Mouse (Mus musculus): ENCODE data around the gene Ccdc84. TPM values are rescaled to one million over a fixed set of nuclear protein-coding genes. Genes with fewer than 3 reads are reported as not detected.
"Not testable (repeated sequence)": the region's sequence is repeated elsewhere in the genome, so short reads cannot be mapped to it uniquely, and the experiment has no call there.

Ccdc84 gene
- polyA plus RNA-seq, 1 experiment, result 1.1 TPM

- TF ChIP-seq TAL1 (IDR thresholded peaks at IDR 0.05; ENCODE audit: low read length), result no peak
- no peak for TF ChIP-seq GATA1 (IDR thresholded peaks at IDR 0.05; ENCODE audit: low read length)
- H3K4me1 ChIP-seq (ENCODE audit: control insufficient read depth), result peaks cover 58% of the 10 kb centered on the region
- H3K36me3 ChIP-seq (ENCODE audit: control insufficient read depth), result peaks cover 79% of the 10 kb centered on the region
Measured at GRCm38 (mm10) chr9:44411601-44412130, 6.7 kb downstream of the Ccdc84 start.

DNA sequence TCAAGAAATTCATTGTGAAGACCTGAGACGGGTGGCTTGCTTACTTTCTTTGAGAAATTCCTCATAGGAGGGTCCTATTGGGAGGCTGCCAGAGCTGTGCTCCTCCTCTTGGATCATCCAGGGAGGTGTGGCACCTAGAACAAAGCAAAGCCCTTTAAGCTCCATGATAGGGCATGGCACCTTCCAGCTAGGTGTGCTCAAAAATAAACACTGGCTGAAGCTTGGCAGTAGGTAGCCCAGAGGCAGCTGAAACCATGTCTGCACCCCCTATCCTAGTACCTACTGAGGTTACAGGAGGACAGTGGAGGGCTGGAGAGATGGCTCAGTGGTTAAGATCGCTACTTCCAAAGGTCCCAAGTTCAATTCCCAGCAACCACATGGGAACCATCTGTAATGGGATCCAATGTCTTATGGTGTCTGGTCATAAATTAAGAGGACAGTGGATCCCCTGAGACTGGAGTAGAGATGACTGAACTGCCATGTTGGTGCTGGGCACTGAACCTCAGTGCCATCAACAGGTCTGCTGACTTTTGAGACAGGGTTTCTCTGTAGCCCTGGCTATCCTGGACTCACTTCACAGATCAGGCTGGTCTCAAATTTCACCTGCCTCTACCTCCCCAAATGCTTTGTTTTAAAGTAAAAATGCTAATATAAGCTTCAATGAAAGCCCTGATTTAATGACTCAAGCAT is 7.6 kb downstream of the Ccdc84 start:
- TF ChIP-seq TAL1 (IDR thresholded peaks at IDR 0.05; ENCODE audit: low read length) (no peak), GATA1 (IDR thresholded peaks at IDR 0.05; ENCODE audit: low read length) (no peak)
- H3K27me3 ChIP-seq (ENCODE audit: control insufficient read depth), result no peaks in the 10 kb centered on the region

More at GRCm38 (mm10) chr9:44411601-44412130, 6.7 kb downstream of the Ccdc84 start:
- no peak overlapping the region for H3K4me3 ChIP-seq (replicated peaks)
- no peaks in the 10 kb centered on the region for H3K9me3 ChIP-seq (ENCODE audit: control insufficient read depth, low read length)
- no peaks in the 10 kb centered on the region for H3K27me3 ChIP-seq (ENCODE audit: control insufficient read depth)

GRCm38 (mm10) chr9:44408693-44409092 is 9.7 kb downstream of the Ccdc84 start:
- Histone ChIP-seq H3K4me3 (replicated peaks) (peak overlapping the region; percentile 66), H3K36me3 (ENCODE audit: control insufficient read depth) (peaks cover 74% of the 10 kb centered on the region), H3K4me1 (ENCODE audit: control insufficient read depth) (peaks cover 61% of the 10 kb centered on the region)
- H3K27me3 ChIP-seq (ENCODE audit: control insufficient read depth); H3K9me3 ChIP-seq (ENCODE audit: control insufficient read depth, low read length): not testable (repeated sequence)

More for the DNA sequence above, 7.6 kb downstream of the Ccdc84 start:
- Histone ChIP-seq H3K36me3 (ENCODE audit: control insufficient read depth) (peaks cover 70% of the 10 kb centered on the region), H3K4me3 (replicated peaks) (no peak overlapping the region), H3K4me1 (ENCODE audit: control insufficient read depth) (peaks cover 57% of the 10 kb centered on the region), H3K9me3 (ENCODE audit: control insufficient read depth, low read length) (no peaks in the 10 kb centered on the region)

DNA sequence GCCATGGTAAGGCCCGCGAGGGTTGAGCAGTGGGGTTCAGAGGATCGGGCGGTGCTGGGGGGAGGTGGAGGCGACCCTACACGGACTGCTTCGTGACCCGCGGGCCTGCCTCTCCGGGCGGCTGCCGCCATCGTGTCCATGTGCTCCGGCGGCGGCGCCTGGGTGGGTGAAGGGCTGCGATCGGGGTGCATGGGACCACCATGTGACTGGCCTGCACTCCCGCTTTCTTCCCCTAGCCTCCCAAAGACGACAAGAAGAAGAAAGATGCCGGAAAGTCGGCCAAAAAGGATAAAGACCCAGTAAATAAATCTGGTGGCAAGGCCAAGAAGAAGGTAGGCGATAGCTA is 10.6 kb downstream of the Ccdc84 start:
- H3K9me3 ChIP-seq (ENCODE audit: control insufficient read depth, low read length), result no peaks in the 10 kb centered on the region
- H3K36me3 ChIP-seq (ENCODE audit: control insufficient read depth), result peaks cover 73% of the 10 kb centered on the region
- H3K4me1 ChIP-seq (ENCODE audit: control insufficient read depth), result peaks cover 54% of the 10 kb centered on the region
- peak overlapping the region; percentile 66 for H3K4me3 ChIP-seq (replicated peaks)
- TF ChIP-seq TAL1 (IDR thresholded peaks at IDR 0.05; ENCODE audit: low read length) (no peak), GATA1 (IDR thresholded peaks at IDR 0.05; ENCODE audit: low read length) (no peak)
- no peaks in the 10 kb centered on the region for H3K27me3 ChIP-seq (ENCODE audit: control insufficient read depth)

- H3K36me3 ChIP-seq (ENCODE audit: control insufficient read depth), result peaks cover 73% of the 10 kb centered on the region
- no peaks in the 10 kb centered on the region for H3K9me3 ChIP-seq (ENCODE audit: control insufficient read depth, low read length)
- H3K27me3 ChIP-seq (ENCODE audit: control insufficient read depth), result no peaks in the 10 kb centered on the region
- peak within 1 kb of the TSS; percentile 66 for H3K4me3 ChIP-seq (replicated peaks)
- no peak for TF ChIP-seq GATA1 (IDR thresholded peaks at IDR 0.05; ENCODE audit: low read length)
- TF ChIP-seq TAL1 (IDR thresholded peaks at IDR 0.05; ENCODE audit: low read length), result no peak
- peaks cover 51% of the 10 kb centered on the region for H3K4me1 ChIP-seq (ENCODE audit: control insufficient read depth)
Measured at GRCm38 (mm10) chr9:44406906-44407751, 11.2 kb downstream of the Ccdc84 start, which contains the start of the genes Rps25 and Trappc4. Gene Rps25 (plus strand): TSS chr9:44407139. Gene Trappc4 (minus strand): TSS chr9:44407600.

GRCm38 (mm10) chr9:44405011-44405410 is 13.4 kb downstream of the Ccdc84 start:
- Histone ChIP-seq H3K4me1 (ENCODE audit: control insufficient read depth) (peaks cover 35% of the 10 kb centered on the region), H3K36me3 (ENCODE audit: control insufficient read depth) (peaks cover 73% of the 10 kb centered on the region), H3K9me3 (ENCODE audit: control insufficient read depth, low read length) (no peaks in the 10 kb centered on the region), H3K27me3 (ENCODE audit: control insufficient read depth) (no peaks in the 10 kb centered on the region), H3K4me3 (replicated peaks) (no peak overlapping the region)
- TF ChIP-seq TAL1 (IDR thresholded peaks at IDR 0.05; ENCODE audit: low read length) (no peak), GATA1 (IDR thresholded peaks at IDR 0.05; ENCODE audit: low read length) (no peak)

GRCm38 (mm10) chr9:44401081-44401480 is 17.3 kb downstream of the Ccdc84 start:
- Histone ChIP-seq H3K27me3 (ENCODE audit: control insufficient read depth) (no peaks in the 10 kb centered on the region), H3K9me3 (ENCODE audit: control insufficient read depth, low read length) (no peaks in the 10 kb centered on the region), H3K4me3 (replicated peaks) (no peak overlapping the region), H3K4me1 (ENCODE audit: control insufficient read depth) (peaks cover 47% of the 10 kb centered on the region), H3K36me3 (ENCODE audit: control insufficient read depth) (peaks cover 75% of the 10 kb centered on the region)
- TF ChIP-seq TAL1 (IDR thresholded peaks at IDR 0.05; ENCODE audit: low read length) (no peak), GATA1 (IDR thresholded peaks at IDR 0.05; ENCODE audit: low read length) (no peak)

DNA sequence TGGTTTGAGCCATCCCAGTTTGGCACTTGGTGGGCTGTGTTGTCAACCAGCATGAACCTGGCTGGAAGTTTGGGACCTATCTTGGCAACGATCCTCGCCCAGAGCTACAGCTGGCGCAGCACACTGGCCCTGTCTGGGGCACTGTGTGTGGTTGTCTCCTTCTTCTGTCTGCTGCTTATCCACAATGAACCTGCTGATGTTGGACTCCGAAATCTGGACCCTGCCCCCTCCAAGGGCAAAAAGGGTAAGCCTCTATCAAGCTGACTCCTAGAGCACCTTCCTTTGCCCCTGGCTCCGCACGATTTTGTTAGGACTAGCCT is 18.6 kb downstream of the Ccdc84 start:
- H3K9me3 ChIP-seq (ENCODE audit: control insufficient read depth, low read length), result no peaks in the 10 kb centered on the region
- TF ChIP-seq GATA1 (IDR thresholded peaks at IDR 0.05; ENCODE audit: low read length) (no peak), TAL1 (IDR thresholded peaks at IDR 0.05; ENCODE audit: low read length) (no peak)
- no peak overlapping the region for H3K4me3 ChIP-seq (replicated peaks)
- peaks cover 65% of the 10 kb centered on the region for H3K36me3 ChIP-seq (ENCODE audit: control insufficient read depth)
- peaks cover 43% of the 10 kb centered on the region for H3K4me1 ChIP-seq (ENCODE audit: control insufficient read depth)
- H3K27me3 ChIP-seq (ENCODE audit: control insufficient read depth), result no peaks in the 10 kb centered on the region

GRCm38 (mm10) chr9:44399114-44399794 is 19.1 kb downstream of the Ccdc84 start:
- no peaks in the 10 kb centered on the region for H3K27me3 ChIP-seq (ENCODE audit: control insufficient read depth)
- H3K36me3 ChIP-seq (ENCODE audit: control insufficient read depth), result peaks cover 60% of the 10 kb centered on the region
- no peak for TF ChIP-seq TAL1 (IDR thresholded peaks at IDR 0.05; ENCODE audit: low read length)
- H3K4me1 ChIP-seq (ENCODE audit: control insufficient read depth), result peaks cover 43% of the 10 kb centered on the region
- H3K9me3 ChIP-seq (ENCODE audit: control insufficient read depth, low read length), result no peaks in the 10 kb centered on the region
- peak overlapping the region; percentile 81 for H3K4me3 ChIP-seq (replicated peaks)

Data from erythroblast, embryonic 14.5 days (primary cell).